Mouse (Mus musculus): ENCODE data around the gene Adcy10.

The Adcy10 gene

DNA sequence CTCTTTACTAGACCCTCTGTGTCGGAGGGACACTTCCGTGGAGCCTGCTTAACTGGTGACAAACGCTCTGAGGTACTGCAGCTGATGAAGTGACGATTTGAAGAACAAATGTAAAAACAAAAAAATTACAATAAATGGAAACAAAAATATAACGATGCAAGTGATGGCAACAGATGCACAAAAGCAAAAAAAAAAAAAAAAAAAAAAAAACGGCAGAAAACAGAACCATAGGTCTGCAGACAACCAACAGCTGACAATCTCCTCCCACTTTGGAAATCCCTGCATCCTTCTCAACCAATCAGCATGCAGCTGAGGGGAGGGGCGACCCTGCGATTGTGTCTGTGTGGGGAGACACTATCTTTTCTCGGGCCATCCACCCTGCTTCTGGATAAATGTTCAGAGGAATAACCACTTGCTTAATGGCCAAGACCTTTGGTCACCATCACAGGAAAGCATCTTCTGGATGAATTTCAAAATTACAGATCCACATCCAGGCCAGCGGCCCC is 116.8 kb downstream of the Adcy10 start:
- no peak for DNase-seq (ENCODE audit: extremely low read depth, insufficient read length, low spot score)

DNA sequence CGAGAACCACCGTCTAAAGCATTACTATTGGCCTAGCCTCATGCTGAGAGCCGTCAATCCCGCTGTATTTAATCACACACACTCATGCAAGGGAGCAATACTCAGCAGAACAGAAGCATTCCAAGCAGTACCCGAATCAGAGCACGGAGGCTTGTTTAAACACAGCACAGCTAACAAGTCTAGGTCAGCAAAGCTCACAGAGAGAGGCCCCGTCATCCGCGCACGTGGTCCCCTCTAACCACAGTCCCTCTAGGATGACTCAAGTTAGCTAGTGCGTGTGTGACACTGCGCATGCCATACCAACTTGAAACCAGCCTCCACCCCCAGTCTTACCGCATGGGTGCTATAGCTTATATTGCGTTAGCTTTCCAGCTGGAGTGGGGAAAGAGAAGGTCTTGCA is 118.2 kb downstream of the Adcy10 start:
- no peak for DNase-seq (ENCODE audit: extremely low read depth, insufficient read length, low spot score)

GRCm38 (mm10) chr1:165604203-165604602 is 119.2 kb downstream of the Adcy10 start:
- no peak for DNase-seq (ENCODE audit: extremely low read depth, insufficient read length, low spot score)

- no peak for DNase-seq (ENCODE audit: extremely low read depth, insufficient read length, low spot score)
Observed at GRCm38 (mm10) chr1:165605108-165605507, 120.1 kb downstream of the Adcy10 start.

DNA sequence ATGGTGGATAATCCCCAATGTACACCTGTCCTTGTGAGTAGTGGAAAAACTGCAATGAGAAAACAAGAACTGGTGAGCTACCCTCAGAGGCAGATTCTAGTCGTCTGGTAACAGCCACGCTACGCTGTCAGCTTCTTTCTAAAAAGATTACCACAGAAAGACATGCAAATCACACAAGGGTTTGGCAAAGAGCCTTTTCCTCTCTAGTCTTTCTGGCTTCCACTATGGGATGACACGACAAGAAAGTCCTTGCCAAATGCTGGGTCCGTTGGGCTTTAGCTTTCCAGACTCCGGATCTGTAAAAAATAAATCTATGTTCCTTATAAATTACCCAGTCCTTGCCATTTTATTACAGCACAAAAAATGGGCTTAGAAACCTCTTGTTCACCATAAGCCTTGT is 120.8 kb downstream of the Adcy10 start:
- no peak for DNase-seq (ENCODE audit: extremely low read depth, insufficient read length, low spot score)

DNA sequence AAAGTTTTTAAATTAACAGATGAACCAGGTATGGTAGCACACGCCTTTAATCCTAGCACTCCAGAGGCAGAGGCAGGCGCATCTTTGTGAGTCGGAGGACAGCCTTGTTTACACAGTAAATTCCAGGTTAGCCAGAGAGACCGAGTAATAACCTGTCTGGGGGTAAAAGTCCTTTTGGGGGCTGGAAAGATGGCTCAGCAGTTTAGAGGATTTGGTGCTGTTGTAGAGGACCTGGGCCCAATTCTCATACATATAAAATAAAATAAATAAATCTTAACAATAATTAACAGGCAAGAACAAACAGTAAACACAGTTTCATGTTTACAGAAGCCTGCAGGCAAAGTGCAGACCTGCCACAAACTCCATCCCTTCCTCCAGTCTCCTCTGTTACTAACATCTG is 123.9 kb downstream of the Adcy10 start:
- DNase-seq (ENCODE audit: extremely low read depth, insufficient read length, low spot score): no peak

DNA sequence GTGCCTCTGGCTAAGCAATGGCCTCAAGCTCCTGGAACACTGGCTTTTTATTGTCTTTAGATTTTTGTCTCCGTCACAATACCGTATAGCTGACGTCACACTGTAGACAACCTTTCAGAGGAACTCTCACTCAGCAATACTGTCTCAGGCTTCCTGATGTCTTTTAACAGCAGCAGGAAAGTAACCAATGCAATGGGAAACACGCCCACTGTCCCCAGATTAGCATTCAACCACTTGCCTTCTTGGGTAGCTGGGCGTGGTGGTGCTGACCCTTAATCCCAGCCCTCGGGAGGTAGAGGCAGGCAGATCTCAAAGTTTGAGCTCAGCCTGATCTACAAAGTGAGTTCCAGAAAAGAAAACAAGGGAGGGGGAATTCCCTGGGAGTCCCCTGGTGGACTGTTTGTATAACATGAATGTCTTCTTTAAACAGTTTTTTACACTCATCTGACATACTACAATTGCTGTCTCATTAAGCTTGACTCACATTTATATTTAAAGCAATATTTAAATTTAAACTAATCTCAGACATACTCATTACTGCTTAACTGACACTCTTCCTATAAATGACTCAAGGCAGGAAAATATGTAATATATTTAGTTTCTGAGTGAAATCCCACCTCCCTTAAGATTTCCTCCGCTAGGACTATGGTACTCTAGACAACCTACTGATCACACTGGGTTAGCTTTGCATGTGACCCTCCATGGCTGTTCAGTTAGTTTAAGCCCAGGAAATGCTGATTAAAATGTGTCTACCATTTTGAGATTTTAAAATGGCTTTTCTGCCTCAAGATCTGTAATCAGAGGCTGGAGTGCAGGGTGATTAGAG is 124.7 kb downstream of the Adcy10 start:
- no peak for DNase-seq (ENCODE audit: extremely low read depth, insufficient read length, low spot score)

DNA sequence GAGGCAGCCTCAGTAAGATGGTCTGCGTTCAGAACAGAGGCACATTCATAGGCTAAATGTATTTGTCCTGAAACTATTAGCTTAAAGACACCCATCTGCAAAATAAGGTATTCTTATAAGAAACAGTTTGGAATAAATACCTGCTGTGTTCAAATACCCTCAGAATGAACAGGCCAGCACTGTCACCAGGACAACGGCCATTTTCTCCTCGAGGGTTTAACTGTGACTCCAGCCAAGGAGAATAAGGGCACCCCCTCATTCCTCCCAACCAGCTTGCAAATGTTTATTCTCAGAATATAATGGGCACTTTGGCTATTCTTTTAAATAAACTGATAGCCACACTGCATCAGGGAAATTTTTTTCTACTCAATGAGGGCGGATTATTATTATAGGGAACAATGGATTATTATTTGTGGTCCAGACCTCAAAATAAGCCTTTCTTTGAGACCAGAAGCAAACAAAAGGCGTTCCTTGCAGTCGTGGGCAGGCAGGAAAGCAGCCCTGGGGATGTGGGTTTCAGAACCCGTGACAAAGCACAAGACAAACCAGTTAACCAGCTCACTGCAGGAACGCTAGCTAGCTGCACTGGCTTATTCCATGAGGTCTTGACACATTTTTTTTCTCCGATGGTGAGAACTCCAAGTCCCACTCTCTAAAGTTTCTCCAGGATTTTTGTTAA is 125.5 kb downstream of the Adcy10 start:
- DNase-seq (ENCODE audit: extremely low read depth, insufficient read length, low spot score): no peak

DNA sequence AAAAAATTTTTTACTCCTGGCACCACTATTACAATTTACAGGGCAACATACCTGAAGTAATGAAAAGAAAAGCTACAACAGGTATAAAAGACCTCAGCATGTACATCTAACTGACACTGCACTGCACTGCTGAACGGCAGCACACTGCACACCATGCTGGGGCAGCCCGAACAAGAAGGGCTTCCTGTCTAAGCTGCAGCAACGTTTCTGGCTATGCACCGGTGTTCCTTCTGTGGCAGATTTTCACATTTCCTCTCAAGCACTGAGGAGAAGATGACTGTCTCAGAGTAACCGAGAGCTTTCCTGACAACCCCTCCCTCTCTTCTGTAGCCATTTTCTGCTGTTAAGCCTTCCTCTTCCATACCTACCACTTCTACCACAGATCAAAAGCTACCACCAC is 127.7 kb downstream of the Adcy10 start:
- no peak for DNase-seq (ENCODE audit: extremely low read depth, insufficient read length, low spot score)

- no peak for DNase-seq (ENCODE audit: extremely low read depth, insufficient read length, low spot score)
Observed at GRCm38 (mm10) chr1:165613926-165614325, 128.9 kb downstream of the Adcy10 start.

DNA sequence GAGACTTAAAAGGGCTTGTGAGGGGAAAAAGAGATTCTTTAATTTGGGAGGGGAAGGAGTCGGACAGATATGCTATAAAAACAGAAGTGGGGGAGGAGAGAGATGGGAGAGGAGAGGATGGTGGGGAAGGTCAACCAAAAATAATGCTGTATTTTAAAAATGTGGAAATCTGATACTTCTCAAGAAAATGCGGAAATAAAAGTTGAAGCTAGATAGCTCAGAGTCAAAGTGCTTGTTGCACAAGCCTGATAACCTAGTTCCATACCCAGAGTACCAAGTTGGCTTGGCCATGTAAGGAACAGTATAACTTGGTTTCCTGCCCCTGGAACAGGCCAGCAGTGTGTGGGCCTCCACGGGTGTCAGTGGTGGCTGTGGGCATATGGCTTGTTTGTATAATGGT is 129.8 kb downstream of the Adcy10 start:
- no peak for DNase-seq (ENCODE audit: extremely low read depth, insufficient read length, low spot score)

- DNase-seq (ENCODE audit: extremely low read depth, insufficient read length, low spot score): no peak
Observed at GRCm38 (mm10) chr1:165616652-165617051, 131.7 kb downstream of the Adcy10 start.

- no peak for DNase-seq (ENCODE audit: extremely low read depth, insufficient read length, low spot score)
Observed at GRCm38 (mm10) chr1:165617166-165617891, 132.3 kb downstream of the Adcy10 start.

DNA sequence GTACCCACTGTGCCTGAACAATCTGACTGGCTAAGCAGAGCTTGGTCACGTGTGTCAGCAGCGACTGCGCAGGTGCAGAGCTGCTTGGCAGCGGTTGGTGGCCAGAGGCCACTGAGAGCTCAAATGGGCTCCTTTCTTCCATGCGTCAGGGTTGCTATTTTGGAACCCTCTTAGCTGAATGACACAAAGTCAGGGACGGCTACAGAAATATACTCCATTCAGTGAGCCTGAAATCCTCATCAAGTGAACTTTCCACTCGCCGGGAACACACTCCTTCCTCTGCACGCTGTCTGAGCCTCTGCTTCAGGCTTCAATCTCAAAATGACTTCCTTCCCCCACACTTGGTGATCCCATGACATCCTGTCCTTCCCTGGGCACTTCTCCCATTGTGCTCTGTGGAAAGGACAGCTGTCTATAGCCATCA is 133.2 kb downstream of the Adcy10 start:
- no peak for DNase-seq (ENCODE audit: extremely low read depth, insufficient read length, low spot score)

GRCm38 (mm10) chr1:165625058-165625457 is 140.1 kb downstream of the Adcy10 start:
- DNase-seq (ENCODE audit: extremely low read depth, insufficient read length, low spot score): no peak

- no peak for DNase-seq (ENCODE audit: extremely low read depth, insufficient read length, low spot score)
Observed at GRCm38 (mm10) chr1:165625896-165626295, 140.9 kb downstream of the Adcy10 start.

Measured in 3134 (cell line).